ENCODE assay signal across 9 mouse cellular contexts in genomic region chr11:56116553-56117232, GRCm38 (mm10).
DNase-seq lines count a peak whose midpoint lies in the region; ATAC-seq and TF ChIP-seq lines count a peak whose summit lies in the region.
"Had no signal": no experiment of that assay in that cellular context is flagged by ENCODE, and none has a peak within 500 bp of the region (broad histone marks: within the 10 kb centered on the region; RNA-seq: fewer than 3 reads in every experiment).

No protein-coding gene starts in this region.

- no peak overlapping the region for H3K9ac ChIP-seq in liver, embryonic 14.5 days (replicated peaks)
- no peak overlapping the region for H3K9ac ChIP-seq in liver, embryonic 12.5 days
- H3K9ac ChIP-seq in forebrain, embryonic 16.5 days (replicated peaks; ENCODE audit: low read depth, low read length): no peak overlapping the region
- no peak overlapping the region for H3K9ac ChIP-seq in neural tube, embryonic 11.5 days (ENCODE audit: low read length)
- H3K9ac ChIP-seq: embryonic facial prominence, embryonic 12.5 days; liver, embryonic 15.5 days had no signal

- DNase-seq in liver, embryonic 14.5 days (ENCODE audit: low read depth in 3 of 3, low spot score in 3 of 3): no peak
- peak; percentile 32 for DNase-seq in brain, embryonic 18.5 days (ENCODE audit: low read depth, low spot score)
- peak; percentile 32 for DNase-seq in layer of hippocampus, adult 9-11 months
- DNase-seq in neural tube, embryonic 11.5 days (ENCODE audit: low spot score): peak; percentile 53
- no peak for DNase-seq in spleen, postnatal 14 days (ENCODE audit: low spot score in 2 of 2)

- no peak overlapping the region for H3K4me3 ChIP-seq in liver, embryonic 14.5 days (ENCODE audit: insufficient read depth in 1 of 2, low read depth in 2 of 2, low read length in 2 of 2)
- H3K4me3 ChIP-seq in liver, embryonic 12.5 days: no peak overlapping the region
- H3K4me3 ChIP-seq in forebrain, embryonic 16.5 days (replicated peaks; ENCODE audit: low read length): no peak overlapping the region
- H3K4me3 ChIP-seq in neural tube, embryonic 11.5 days (ENCODE audit: low read depth, low read length): no peak overlapping the region
- H3K4me3 ChIP-seq: embryonic facial prominence, embryonic 12.5 days; liver, embryonic 15.5 days had no signal

- TF ChIP-seq CTCF in liver, embryonic 14.5 days (IDR thresholded peaks at IDR 0.05; ENCODE audit: low read depth): peak; percentile 51

- H3K27me3 ChIP-seq in liver, embryonic 14.5 days (ENCODE audit: control insufficient read depth, insufficient read depth, low read length): no peaks in the 10 kb centered on the region
- H3K27me3 ChIP-seq in liver, embryonic 12.5 days (replicated peaks): no peaks in the 10 kb centered on the region
- H3K27me3 ChIP-seq in forebrain, embryonic 16.5 days (replicated peaks; ENCODE audit: control insufficient read depth, insufficient read depth, low read length): no peaks in the 10 kb centered on the region
- no peaks in the 10 kb centered on the region for H3K27me3 ChIP-seq in neural tube, embryonic 11.5 days (ENCODE audit: control insufficient read depth, insufficient read depth, low read length)
- H3K27me3 ChIP-seq: embryonic facial prominence, embryonic 12.5 days had no signal

- TF ChIP-seq EP300 in liver, embryonic 14.5 days (IDR thresholded peaks at IDR 0.05; ENCODE audit: low read depth): no peak

- H3K36me3 ChIP-seq in liver, embryonic 14.5 days (replicated peaks; ENCODE audit: control insufficient read depth, insufficient read depth, low read depth): no peaks in the 10 kb centered on the region
- H3K36me3 ChIP-seq in liver, embryonic 12.5 days: no peaks in the 10 kb centered on the region
- no peaks in the 10 kb centered on the region for H3K36me3 ChIP-seq in forebrain, embryonic 16.5 days (ENCODE audit: control insufficient read depth, insufficient read depth)
- H3K36me3 ChIP-seq in neural tube, embryonic 11.5 days (ENCODE audit: control insufficient read depth, insufficient read depth, low read length): no peaks in the 10 kb centered on the region
- H3K36me3 ChIP-seq: embryonic facial prominence, embryonic 12.5 days; liver, embryonic 15.5 days had no signal

- H3K4me2 ChIP-seq in liver, embryonic 14.5 days (ENCODE audit: low read depth): no peak overlapping the region
- H3K4me2 ChIP-seq in liver, embryonic 12.5 days: no peak overlapping the region
- H3K4me2 ChIP-seq in forebrain, embryonic 16.5 days (ENCODE audit: low read length): no peak overlapping the region
- no peak overlapping the region for H3K4me2 ChIP-seq in neural tube, embryonic 11.5 days (ENCODE audit: low read depth)
- H3K4me2 ChIP-seq: embryonic facial prominence, embryonic 12.5 days; liver, embryonic 15.5 days had no signal

- H3K27ac ChIP-seq in liver, embryonic 14.5 days: no peak overlapping the region
- no peak overlapping the region for H3K27ac ChIP-seq in liver, embryonic 12.5 days
- no peak overlapping the region for H3K27ac ChIP-seq in forebrain, embryonic 16.5 days (ENCODE audit: low read length)
- no peak overlapping the region for H3K27ac ChIP-seq in neural tube, embryonic 11.5 days (ENCODE audit: low read depth, low read length)
- H3K27ac ChIP-seq: embryonic facial prominence, embryonic 12.5 days; liver, embryonic 15.5 days had no signal

- no peaks in the 10 kb centered on the region for H3K4me1 ChIP-seq in liver, embryonic 14.5 days (replicated peaks; ENCODE audit: control insufficient read depth in 2 of 2, insufficient read depth in 2 of 2, low read length in 1 of 2)
- no peaks in the 10 kb centered on the region for H3K4me1 ChIP-seq in liver, embryonic 12.5 days
- H3K4me1 ChIP-seq in forebrain, embryonic 16.5 days (replicated peaks; ENCODE audit: control insufficient read depth, insufficient read depth, low read length): no peaks in the 10 kb centered on the region
- no peaks in the 10 kb centered on the region for H3K4me1 ChIP-seq in neural tube, embryonic 11.5 days (ENCODE audit: control insufficient read depth, insufficient read depth, low read length)
- H3K4me1 ChIP-seq: embryonic facial prominence, embryonic 12.5 days; liver, embryonic 15.5 days had no signal

- no peak for ATAC-seq in liver, embryonic 14.5 days (ENCODE audit: insufficient read depth)
- no peak for ATAC-seq in liver, embryonic 12.5 days
- peak; percentile 59; the same call in 1 of the 2 replicates for ATAC-seq in forebrain, embryonic 16.5 days
- no peak for ATAC-seq in neural tube, embryonic 11.5 days (ENCODE audit: insufficient read depth, low FRiP score, low TSS enrichment)

- WGBS in liver, embryonic 14.5 days (ENCODE audit: insufficient replicate concordance): 37% methylated on average over 12 of the region's 12 CpGs
- 39% methylated on average over 12 of the region's 12 CpGs for WGBS in liver, embryonic 12.5 days (ENCODE audit: insufficient replicate concordance)
- 43% methylated on average over 12 of the region's 12 CpGs for WGBS in forebrain, embryonic 16.5 days
- WGBS in neural tube, embryonic 11.5 days: 51% methylated on average over 12 of the region's 12 CpGs

- no peaks in the 10 kb centered on the region for H3K9me3 ChIP-seq in liver, embryonic 14.5 days (ENCODE audit: control insufficient read depth, low read length)
- no peaks in the 10 kb centered on the region for H3K9me3 ChIP-seq in liver, embryonic 12.5 days (replicated peaks)
- H3K9me3 ChIP-seq in forebrain, embryonic 16.5 days (ENCODE audit: control insufficient read depth, low read length): no peaks in the 10 kb centered on the region
- no peaks in the 10 kb centered on the region for H3K9me3 ChIP-seq in neural tube, embryonic 11.5 days (ENCODE audit: control insufficient read depth, low read length)
- H3K9me3 ChIP-seq: embryonic facial prominence, embryonic 12.5 days; liver, embryonic 15.5 days had no signal

Comparison
In these comparisons a context has a peak if more than half of its experiments do, and no peak if none do; other contexts are left out.
1. DNase-seq: peak in brain, embryonic 18.5 days (single experiment), layer of hippocampus, adult 9-11 months (single experiment) and neural tube, embryonic 11.5 days (single experiment); none in liver, embryonic 14.5 days (0 of 3) and spleen, postnatal 14 days (0 of 2).